9 mouse cellular contexts compared by ENCODE assay signal in the genomic region with DNA sequence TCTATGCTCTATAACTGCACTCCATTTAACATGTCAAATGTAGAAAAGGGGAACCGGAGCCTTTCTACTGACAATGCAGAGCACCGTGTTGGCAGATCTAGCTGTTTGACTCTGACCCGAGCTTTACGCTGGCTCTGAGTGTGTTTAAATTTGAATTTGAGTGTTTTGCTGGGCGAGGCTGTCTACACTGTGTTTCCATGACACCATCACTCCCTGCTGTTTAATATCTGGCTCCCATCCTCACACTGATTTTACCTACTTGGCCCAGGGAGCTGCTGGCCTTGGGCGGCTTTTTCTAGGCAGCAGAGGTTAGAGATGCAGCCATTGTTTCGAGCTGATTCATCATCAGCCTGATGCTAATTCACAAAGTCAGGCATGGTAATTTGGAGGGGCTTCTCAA.
DNase-seq lines count a peak whose midpoint lies in the region; ATAC-seq and TF ChIP-seq lines count a peak whose summit lies in the region.
"Had no signal": no experiment of that assay in that cellular context is flagged by ENCODE, and none has a peak within 500 bp of the region (broad histone marks: within the 10 kb centered on the region; RNA-seq: fewer than 3 reads in every experiment).

No protein-coding gene starts in this region.

- H3K4me1 ChIP-seq in intestine, embryonic 14.5 days (replicated peaks; ENCODE audit: control insufficient read depth, insufficient read depth, low read length), result peaks cover 22% of the 10 kb centered on the region
- 0 out of 2 replicates have a peak, but pooled peaks cover under 1% of the 10 kb centered on the region for H3K4me1 ChIP-seq in intestine, postnatal 0 days (replicated peaks; ENCODE audit: control insufficient read depth, insufficient read depth, low read length)
- peaks cover 23% of the 10 kb centered on the region for H3K4me1 ChIP-seq in cerebellum, adult 2 months (ENCODE audit: control insufficient read depth, insufficient read depth, low read length)
- peaks cover 8% of the 10 kb centered on the region; the same call in 1 of the 2 replicates for H3K4me1 ChIP-seq in hindbrain, embryonic 11.5 days (replicated peaks; ENCODE audit: control insufficient read depth, insufficient read depth, low read length)
- H3K4me1 ChIP-seq in neural tube, embryonic 13.5 days (replicated peaks), result peaks cover 27% of the 10 kb centered on the region
- H3K4me1 ChIP-seq: liver, embryonic 15.5 days had no signal

- no peak for TF ChIP-seq POLR2A in cerebellum, adult 2 months (IDR thresholded peaks at IDR 0.05; ENCODE audit: borderline replicate concordance, insufficient read depth, low read length)

- H3K4me3 ChIP-seq in intestine, embryonic 14.5 days (ENCODE audit: low read depth, low read length), result no peak overlapping the region
- no peak overlapping the region for H3K4me3 ChIP-seq in intestine, postnatal 0 days (ENCODE audit: low read depth, low read length)
- no peak overlapping the region for H3K4me3 ChIP-seq in cerebellum, adult 2 months (replicated peaks; ENCODE audit: insufficient read depth, low read depth, low read length)
- H3K4me3 ChIP-seq in hindbrain, embryonic 11.5 days (ENCODE audit: low read depth, low read length), result no peak overlapping the region
- no peak overlapping the region for H3K4me3 ChIP-seq in neural tube, embryonic 13.5 days
- H3K4me3 ChIP-seq: liver, embryonic 15.5 days had no signal

- WGBS in intestine, embryonic 14.5 days, result 47% methylated on average over 7 of the region's 7 CpGs
- 60% methylated on average over 7 of the region's 7 CpGs for WGBS in intestine, postnatal 0 days
- WGBS in cerebellum, adult 2 months, result 11% methylated on average over 7 of the region's 7 CpGs
- WGBS in hindbrain, embryonic 11.5 days, result 52% methylated on average over 7 of the region's 7 CpGs
- WGBS in neural tube, embryonic 13.5 days, result 35% methylated on average over 7 of the region's 7 CpGs

- no peaks in the 10 kb centered on the region for H3K27me3 ChIP-seq in intestine, embryonic 14.5 days (replicated peaks; ENCODE audit: control insufficient read depth, insufficient read depth, low read length)
- H3K27me3 ChIP-seq in intestine, postnatal 0 days (replicated peaks; ENCODE audit: control insufficient read depth, insufficient read depth, low read length), result no peaks in the 10 kb centered on the region
- H3K27me3 ChIP-seq in cerebellum, adult 2 months (ENCODE audit: control insufficient read depth, insufficient read depth, low read length), result no peaks in the 10 kb centered on the region
- no peaks in the 10 kb centered on the region for H3K27me3 ChIP-seq in hindbrain, embryonic 11.5 days (ENCODE audit: control insufficient read depth, insufficient read depth, low read length)
- no peaks in the 10 kb centered on the region for H3K27me3 ChIP-seq in neural tube, embryonic 13.5 days
- H3K27me3 ChIP-seq: liver, embryonic 15.5 days had no signal

- ATAC-seq in intestine, embryonic 14.5 days (replicated peaks; ENCODE audit: low FRiP score, low TSS enrichment, low read depth), result no peak
- ATAC-seq in intestine, postnatal 0 days, result no peak
- peak; percentile 39; the same call in 1 of the 2 replicates for ATAC-seq in hindbrain, embryonic 11.5 days (ENCODE audit: low FRiP score)
- ATAC-seq in neural tube, embryonic 13.5 days (ENCODE audit: low read depth), result peak; percentile 73; the same call in 1 of the 2 replicates
- ATAC-seq in monocyte, adult 5-6 weeks (replicated peaks; ENCODE audit: insufficient number of reproducible peaks, low FRiP score, low TSS enrichment, poor library complexity, severe bottlenecking), result no peak

- DNase-seq in intestine, embryonic 14.5 days (ENCODE audit: low spot score), result no peak
- DNase-seq in cerebellum, adult 2 months, result peak; percentile 52 to 76
- DNase-seq in hindbrain, embryonic 11.5 days (ENCODE audit: low spot score), result no peak
- DNase-seq in kidney, postnatal 36 days, result no peak
- DNase-seq in urinary bladder, postnatal 4 days (ENCODE audit: low spot score in 2 of 2), result no peak

- TF ChIP-seq CTCF in intestine, postnatal 0 days (IDR thresholded peaks at IDR 0.05; ENCODE audit: low read depth), result no peak
- TF ChIP-seq CTCF in cerebellum, adult 2 months (IDR thresholded peaks at IDR 0.05; ENCODE audit: borderline replicate concordance, insufficient read depth, low read depth, low read length), result no peak

- peak overlapping the region; percentile 33; the same call in 1 of the 2 replicates for H3K27ac ChIP-seq in intestine, embryonic 14.5 days (ENCODE audit: low read depth)
- H3K27ac ChIP-seq in intestine, postnatal 0 days (ENCODE audit: low read depth, low read length), result no peak overlapping the region
- no peak overlapping the region for H3K27ac ChIP-seq in cerebellum, adult 2 months (ENCODE audit: insufficient read depth, low read length)
- H3K27ac ChIP-seq in hindbrain, embryonic 11.5 days (ENCODE audit: low read depth, low read length), result no peak overlapping the region
- H3K27ac ChIP-seq in neural tube, embryonic 13.5 days (replicated peaks), result peak overlapping the region; percentile 52; the same call in 1 of the 2 replicates
- H3K27ac ChIP-seq: liver, embryonic 15.5 days had no signal

- H3K9ac ChIP-seq in intestine, embryonic 14.5 days (ENCODE audit: low read length), result no peak overlapping the region
- no peak overlapping the region for H3K9ac ChIP-seq in intestine, postnatal 0 days (ENCODE audit: low read depth, low read length)
- H3K9ac ChIP-seq in hindbrain, embryonic 11.5 days (ENCODE audit: low read depth, low read length), result no peak overlapping the region
- H3K9ac ChIP-seq in neural tube, embryonic 13.5 days, result no peak overlapping the region
- H3K9ac ChIP-seq: liver, embryonic 15.5 days had no signal

- H3K9me3 ChIP-seq in intestine, embryonic 14.5 days (ENCODE audit: control insufficient read depth, low read length), result no peaks in the 10 kb centered on the region
- H3K9me3 ChIP-seq in intestine, postnatal 0 days (ENCODE audit: control insufficient read depth), result no peaks in the 10 kb centered on the region
- H3K9me3 ChIP-seq in hindbrain, embryonic 11.5 days (ENCODE audit: control insufficient read depth, low read length), result no peaks in the 10 kb centered on the region
- no peaks in the 10 kb centered on the region for H3K9me3 ChIP-seq in neural tube, embryonic 13.5 days
- H3K9me3 ChIP-seq: liver, embryonic 15.5 days had no signal

- no peaks in the 10 kb centered on the region for H3K36me3 ChIP-seq in intestine, embryonic 14.5 days (ENCODE audit: control insufficient read depth, insufficient read depth, low read length)
- H3K36me3 ChIP-seq in intestine, postnatal 0 days (ENCODE audit: control insufficient read depth, insufficient read depth), result no peaks in the 10 kb centered on the region
- H3K36me3 ChIP-seq in hindbrain, embryonic 11.5 days (ENCODE audit: control insufficient read depth, insufficient read depth, low read length), result no peaks in the 10 kb centered on the region
- no peaks in the 10 kb centered on the region for H3K36me3 ChIP-seq in neural tube, embryonic 13.5 days
- H3K36me3 ChIP-seq: liver, embryonic 15.5 days had no signal

- H3K4me2 ChIP-seq in intestine, embryonic 14.5 days (ENCODE audit: low read length), result no peak overlapping the region
- H3K4me2 ChIP-seq in intestine, postnatal 0 days (replicated peaks; ENCODE audit: low read depth), result no peak overlapping the region
- H3K4me2 ChIP-seq in hindbrain, embryonic 11.5 days (replicated peaks; ENCODE audit: low read depth, low read length), result no peak overlapping the region
- no peak overlapping the region for H3K4me2 ChIP-seq in neural tube, embryonic 13.5 days
- H3K4me2 ChIP-seq: liver, embryonic 15.5 days had no signal

Comparison
In these comparisons a context has a peak if more than half of its experiments do, and no peak if none do; other contexts are left out.
1. H3K27ac ChIP-seq: peak in intestine, embryonic 14.5 days (single experiment) and neural tube, embryonic 13.5 days (single experiment); none in intestine, postnatal 0 days (single experiment), cerebellum, adult 2 months (single experiment) and hindbrain, embryonic 11.5 days (single experiment).
2. ATAC-seq: peak in hindbrain, embryonic 11.5 days (single experiment) and neural tube, embryonic 13.5 days (single experiment); none in intestine, embryonic 14.5 days (single experiment), intestine, postnatal 0 days (single experiment) and monocyte, adult 5-6 weeks (single experiment).
3. DNase-seq: peak in cerebellum, adult 2 months (2 of 2); none in intestine, embryonic 14.5 days (single experiment), hindbrain, embryonic 11.5 days (single experiment), kidney, postnatal 36 days (0 of 2) and urinary bladder, postnatal 4 days (0 of 2).